Mouse (Mus musculus): ENCODE results near the gene Hsp90aa1.

DNA sequence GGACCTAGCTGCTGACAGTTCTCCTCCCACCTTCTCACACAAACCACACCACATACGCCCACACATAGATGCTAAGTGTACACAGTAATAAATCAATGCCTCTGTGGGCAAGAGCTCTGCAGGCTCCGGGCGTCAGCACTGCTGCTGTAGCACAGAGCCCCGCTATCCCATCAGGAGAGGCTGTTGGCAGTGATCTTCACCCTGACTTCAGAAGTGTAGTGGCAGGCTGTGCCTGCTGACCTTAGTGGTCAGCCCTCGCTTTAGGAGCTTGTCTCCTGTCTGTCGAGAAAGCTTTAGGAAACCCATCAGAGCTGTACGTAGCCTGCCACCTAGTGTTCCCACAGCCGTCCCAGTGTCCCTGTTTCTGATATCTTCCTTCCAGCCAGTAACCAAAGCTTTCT, 52.3 kb downstream of the Hsp90aa1 start:
- TF ChIP-seq MAFK (IDR thresholded peaks at IDR 0.05; ENCODE audit: insufficient replicate concordance, low read length) (no peak), CTCF (conservative IDR thresholded peaks at IDR 0.05 in 1 of 2, IDR thresholded peaks at IDR 0.05 in 1 of 2; ENCODE audit: low read depth in 2 of 2, low read length in 2 of 2) (peak in 1 of 2 experiments; percentile 23; a peak in 1 of 4 replicates), POLR2A (IDR thresholded peaks at IDR 0.05; ENCODE audit: low read depth, low read length) (no peak), MXI1 (IDR thresholded peaks at IDR 0.05; ENCODE audit: low read depth, low read length) (no peak), E2F4 (IDR thresholded peaks at IDR 0.05; ENCODE audit: insufficient replicate concordance, low read depth, low read length) (no peak), EP300 (IDR thresholded peaks at IDR 0.05; ENCODE audit: low read length) (no peak), BHLHE40 (IDR thresholded peaks at IDR 0.05; ENCODE audit: low read depth, low read length) (no peak), NRF1 (IDR thresholded peaks at IDR 0.05; ENCODE audit: low read depth, low read length) (no peak), CHD2 (IDR thresholded peaks at IDR 0.05; ENCODE audit: low read length) (no peak), MAX (IDR thresholded peaks at IDR 0.05; ENCODE audit: low read length) (no peak), NELFE (IDR thresholded peaks at IDR 0.05; ENCODE audit: low read depth, low read length) (no peak), ETS1 (conservative IDR thresholded peaks at IDR 0.05; ENCODE audit: low read depth, low read length) (no peak), ZMIZ1 (IDR thresholded peaks at IDR 0.05; ENCODE audit: low read depth, low read length) (no peak), ZNF384 (IDR thresholded peaks at IDR 0.05; ENCODE audit: low read depth, low read length) (no peak)

Data from CH12.LX (cell line).